Mouse (Mus musculus): ENCODE measurements at regions not wholly inside any gene's neighbourhood (a gene's known extent, or its start where the extent isn't known, plus 50 kb on each side); places are given as distances from the start of the nearest gene placed in this dataset.

DNA sequence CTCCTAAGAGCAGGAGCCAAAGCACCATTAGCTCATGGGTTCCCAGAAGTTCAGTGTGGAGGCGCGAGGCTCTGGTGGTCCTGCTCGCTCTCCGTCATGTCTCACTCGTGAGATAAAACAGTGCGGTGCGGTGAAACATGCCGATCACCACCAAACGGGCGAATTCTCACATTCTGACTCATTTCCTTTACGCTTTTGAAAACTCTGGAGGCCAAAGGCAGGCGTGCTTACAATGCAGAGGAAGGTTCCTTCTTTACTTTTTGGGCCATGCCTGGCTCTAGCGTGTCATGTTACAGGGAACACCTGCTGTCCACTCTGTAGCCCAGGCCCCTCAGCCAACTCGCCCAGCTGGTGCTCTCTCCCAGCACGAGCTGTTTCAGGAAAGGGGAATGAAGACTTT lies 225.4 kb downstream of the Icos start:
- WGBS = 4% methylated on average over 15 of the region's 15 CpGs
- Histone ChIP-seq H3K27ac (ENCODE audit: low read length) (no peak overlapping the region), H3K4me3 (ENCODE audit: low read depth, low read length) (no peak overlapping the region), H3K36me3 (ENCODE audit: insufficient read depth, low read length) (no peaks in the 10 kb centered on the region), H3K27me3 (replicated peaks; ENCODE audit: insufficient read depth, low read length) (no peaks in the 10 kb centered on the region), H3K9me3 (ENCODE audit: low read length) (no peaks in the 10 kb centered on the region), H3K4me2 (replicated peaks; ENCODE audit: low read depth, low read length) (peak overlapping the region; percentile 19), H3K9ac (replicated peaks; ENCODE audit: low read depth) (no peak overlapping the region), H3K4me1 (ENCODE audit: insufficient read depth, low read depth, low read length) (no peaks in the 10 kb centered on the region)
- DNase-seq (ENCODE audit: low spot score) (peak; percentile 68), ATAC-seq (peak; percentile 82)
- TF ChIP-seq CTCF (IDR thresholded peaks at IDR 0.05) (no peak), EP300 (IDR thresholded peaks at IDR 0.05) (no peak)

DNA sequence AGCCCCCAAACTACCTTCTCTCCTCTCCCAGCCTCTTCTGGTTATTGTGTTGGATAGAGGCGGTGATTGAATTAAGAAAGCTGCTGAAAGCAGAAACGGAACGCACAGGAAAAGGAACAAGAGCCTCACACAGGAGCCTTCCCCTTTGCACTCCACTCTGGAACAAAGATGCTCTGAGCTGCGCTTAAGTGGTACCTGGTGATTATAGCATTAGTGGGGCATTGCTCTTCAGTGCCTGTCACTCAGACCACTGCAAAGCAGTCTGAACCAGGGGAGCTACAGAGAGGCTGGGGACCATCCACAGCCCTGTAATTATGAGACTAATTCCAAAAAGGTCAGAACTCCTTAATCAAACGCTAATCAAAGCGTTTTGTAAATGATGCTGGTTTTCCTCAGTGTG lies 225.9 kb downstream of the Icos start:
- Histone ChIP-seq H3K27me3 (replicated peaks; ENCODE audit: insufficient read depth, low read length) (no peaks in the 10 kb centered on the region), H3K4me3 (ENCODE audit: low read depth, low read length) (no peak overlapping the region), H3K4me1 (ENCODE audit: insufficient read depth, low read depth, low read length) (no peaks in the 10 kb centered on the region), H3K9me3 (ENCODE audit: low read length) (no peaks in the 10 kb centered on the region), H3K27ac (ENCODE audit: low read length) (no peak overlapping the region), H3K4me2 (replicated peaks; ENCODE audit: low read depth, low read length) (peak overlapping the region; percentile 19; the same call in 1 of the 2 replicates), H3K9ac (replicated peaks; ENCODE audit: low read depth) (no peak overlapping the region), H3K36me3 (ENCODE audit: insufficient read depth, low read length) (no peaks in the 10 kb centered on the region)
- no peak for ATAC-seq
- DNase-seq (ENCODE audit: low spot score) = no peak
- TF ChIP-seq CTCF (IDR thresholded peaks at IDR 0.05) = no peak
- no peak for TF ChIP-seq EP300 (IDR thresholded peaks at IDR 0.05)
- 20% methylated on average over 6 of the region's 6 CpGs for WGBS

DNA sequence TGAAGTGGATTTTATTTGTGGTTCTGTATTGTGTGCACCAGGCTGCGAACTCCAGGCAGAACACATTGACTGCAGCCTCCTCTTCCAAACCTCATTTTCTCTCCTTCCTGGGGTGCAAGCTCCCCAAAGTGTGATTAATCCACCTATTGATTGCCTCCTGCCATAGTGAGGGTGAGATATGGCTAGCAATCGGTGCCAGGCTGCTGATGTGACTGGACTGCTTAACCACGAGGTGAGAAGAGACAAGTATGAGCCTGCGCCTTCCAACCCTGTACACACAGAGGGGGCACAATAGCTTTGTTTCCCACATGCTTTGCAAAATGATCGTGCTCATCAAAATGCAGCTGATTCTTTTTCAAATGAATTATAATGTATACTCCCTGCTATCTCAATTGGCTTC lies 227.4 kb downstream of the Icos start:
- H3K36me3 ChIP-seq (ENCODE audit: insufficient read depth, low read length) = no peaks in the 10 kb centered on the region
- 74% methylated on average over 5 of the region's 5 CpGs for WGBS
- no peaks in the 10 kb centered on the region for H3K4me1 ChIP-seq (ENCODE audit: insufficient read depth, low read depth, low read length)
- ATAC-seq = no peak
- H3K9me3 ChIP-seq (ENCODE audit: low read length) = no peaks in the 10 kb centered on the region
- H3K4me2 ChIP-seq (replicated peaks; ENCODE audit: low read depth, low read length) = no peak overlapping the region
- H3K4me3 ChIP-seq (ENCODE audit: low read depth, low read length) = no peak overlapping the region
- TF ChIP-seq CTCF (IDR thresholded peaks at IDR 0.05) = no peak
- TF ChIP-seq EP300 (IDR thresholded peaks at IDR 0.05) = no peak
- H3K27me3 ChIP-seq (replicated peaks; ENCODE audit: insufficient read depth, low read length) = no peaks in the 10 kb centered on the region
- no peak overlapping the region for H3K9ac ChIP-seq (replicated peaks; ENCODE audit: low read depth)
- no peak for DNase-seq (ENCODE audit: low spot score)
- no peak overlapping the region for H3K27ac ChIP-seq (ENCODE audit: low read length)

DNA sequence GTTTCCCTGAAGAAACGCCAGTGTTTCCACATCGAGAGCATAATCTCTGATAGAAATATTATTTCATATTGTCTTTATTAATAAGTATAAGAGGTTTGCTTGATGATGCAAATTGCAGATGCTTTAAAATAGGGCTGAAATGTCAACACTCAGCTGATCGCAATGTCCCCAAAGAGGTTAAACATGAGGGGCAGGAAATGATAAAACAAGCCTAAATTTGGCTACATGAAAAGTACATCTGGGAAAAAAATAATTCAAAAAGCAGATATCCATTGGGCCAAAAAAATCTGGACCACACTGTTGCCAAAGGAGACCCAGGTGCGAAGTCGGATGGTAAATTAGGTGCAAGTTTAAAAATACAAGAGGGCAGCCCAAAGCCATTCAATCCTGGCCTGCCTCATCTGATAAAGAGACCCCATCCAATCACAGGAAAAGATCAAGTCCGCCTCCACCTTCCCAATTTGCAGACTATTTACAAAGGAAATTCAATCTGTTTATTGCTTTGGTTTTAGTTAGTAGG lies 229.2 kb downstream of the Icos start:
- Histone ChIP-seq H3K36me3 (ENCODE audit: insufficient read depth, low read length) (no peaks in the 10 kb centered on the region), H3K27me3 (replicated peaks; ENCODE audit: insufficient read depth, low read length) (no peaks in the 10 kb centered on the region), H3K9me3 (ENCODE audit: low read length) (no peaks in the 10 kb centered on the region), H3K27ac (ENCODE audit: low read length) (no peak overlapping the region), H3K4me3 (ENCODE audit: low read depth, low read length) (no peak overlapping the region), H3K4me1 (ENCODE audit: insufficient read depth, low read depth, low read length) (no peaks in the 10 kb centered on the region), H3K4me2 (replicated peaks; ENCODE audit: low read depth, low read length) (no peak overlapping the region), H3K9ac (replicated peaks; ENCODE audit: low read depth) (no peak overlapping the region)
- TF ChIP-seq EP300 (IDR thresholded peaks at IDR 0.05) = no peak
- no peak for TF ChIP-seq CTCF (IDR thresholded peaks at IDR 0.05)
- ATAC-seq (no peak), DNase-seq (ENCODE audit: low spot score) (no peak)
- WGBS = 81% methylated on average over 6 of the region's 6 CpGs

DNA sequence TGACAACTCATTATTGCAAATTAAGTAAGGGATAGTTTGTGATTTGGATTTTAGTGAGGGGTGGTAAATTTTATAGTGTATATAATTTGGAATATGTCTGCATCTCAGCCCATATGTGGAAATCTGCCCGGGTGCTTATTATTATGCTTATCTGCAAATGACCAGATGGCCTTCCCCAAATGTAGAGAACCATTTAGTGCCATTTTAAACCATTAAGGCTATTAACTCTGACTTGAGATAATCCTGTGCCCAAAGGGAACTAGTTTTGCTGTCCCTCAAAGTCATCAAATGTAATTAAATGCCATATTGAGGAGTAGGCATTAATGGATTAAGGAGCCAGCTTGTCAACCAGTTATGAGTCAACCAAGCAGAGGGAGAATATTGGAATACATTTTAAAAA lies 230.7 kb downstream of the Icos start:
- H3K36me3 ChIP-seq (ENCODE audit: insufficient read depth, low read length) = no peaks in the 10 kb centered on the region
- no peak for ATAC-seq
- no peak overlapping the region for H3K27ac ChIP-seq (ENCODE audit: low read length)
- no peaks in the 10 kb centered on the region for H3K9me3 ChIP-seq (ENCODE audit: low read length)
- H3K4me3 ChIP-seq (ENCODE audit: low read depth, low read length) = no peak overlapping the region
- H3K9ac ChIP-seq (replicated peaks; ENCODE audit: low read depth) = no peak overlapping the region
- no peaks in the 10 kb centered on the region for H3K4me1 ChIP-seq (ENCODE audit: insufficient read depth, low read depth, low read length)
- 89% methylated on average over 1 of the region's 1 CpGs for WGBS
- DNase-seq (ENCODE audit: low spot score) = no peak
- H3K27me3 ChIP-seq (replicated peaks; ENCODE audit: insufficient read depth, low read length) = no peaks in the 10 kb centered on the region
- H3K4me2 ChIP-seq (replicated peaks; ENCODE audit: low read depth, low read length) = no peak overlapping the region
- TF ChIP-seq CTCF (IDR thresholded peaks at IDR 0.05) (no peak), EP300 (IDR thresholded peaks at IDR 0.05) (no peak)

DNA sequence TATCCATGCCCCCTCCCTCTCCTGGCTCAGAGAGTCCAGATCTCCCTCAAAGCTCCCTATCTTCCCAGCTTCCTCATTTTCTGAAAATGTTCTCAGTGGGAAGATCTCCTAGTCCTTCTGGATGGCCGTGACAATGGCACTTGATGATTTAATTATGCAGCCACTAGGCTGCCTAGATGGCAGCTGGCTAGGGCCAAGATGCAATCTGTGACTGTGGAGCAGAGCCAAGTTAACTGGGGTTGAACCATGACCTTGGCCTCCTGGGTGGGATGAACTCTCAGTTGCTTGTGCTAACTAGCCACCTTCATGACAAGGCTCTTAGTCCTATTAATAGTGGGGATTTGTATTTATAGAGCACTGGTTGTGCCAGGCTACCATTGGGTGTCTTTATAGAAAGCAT lies 243.4 kb downstream of the Icos start:
- no peaks in the 10 kb centered on the region for H3K27me3 ChIP-seq (replicated peaks; ENCODE audit: insufficient read depth, low read length)
- no peak overlapping the region for H3K27ac ChIP-seq (ENCODE audit: low read length)
- WGBS = 56% methylated on average over 1 of the region's 1 CpGs

DNA sequence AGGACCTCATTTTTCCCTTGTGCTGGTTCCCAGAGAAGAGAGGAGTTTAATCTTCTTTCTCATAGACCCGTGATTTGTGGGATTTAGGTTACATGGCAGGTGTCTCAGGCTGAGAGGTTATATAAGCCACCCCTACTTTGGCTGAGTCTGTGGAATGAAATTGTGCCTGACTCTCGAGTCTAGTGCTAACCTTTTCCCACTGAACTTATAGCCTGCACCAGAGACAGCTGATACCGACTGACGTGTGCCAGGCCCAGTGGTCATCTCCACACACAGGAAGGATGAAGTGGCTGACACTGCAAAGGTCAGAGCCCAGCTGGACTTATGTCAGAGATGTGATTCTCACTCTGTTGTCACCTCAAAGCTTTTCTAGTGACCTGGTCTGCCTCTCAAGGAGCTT lies 251.2 kb downstream of the Icos start:
- Histone ChIP-seq H3K27ac (ENCODE audit: low read length) (no peak overlapping the region), H3K4me2 (replicated peaks; ENCODE audit: low read depth, low read length) (no peak overlapping the region), H3K4me3 (ENCODE audit: low read depth, low read length) (no peak overlapping the region), H3K27me3 (replicated peaks; ENCODE audit: insufficient read depth, low read length) (no peaks in the 10 kb centered on the region), H3K9me3 (ENCODE audit: low read length) (no peaks in the 10 kb centered on the region), H3K9ac (replicated peaks; ENCODE audit: low read depth) (no peak overlapping the region), H3K36me3 (ENCODE audit: insufficient read depth, low read length) (no peaks in the 10 kb centered on the region), H3K4me1 (ENCODE audit: insufficient read depth, low read depth, low read length) (no peaks in the 10 kb centered on the region)
- DNase-seq (ENCODE audit: low spot score) (no peak), ATAC-seq (no peak)
- 51% methylated on average over 4 of the region's 4 CpGs for WGBS
- TF ChIP-seq EP300 (IDR thresholded peaks at IDR 0.05) (no peak), CTCF (IDR thresholded peaks at IDR 0.05) (no peak)

More for the DNA sequence above, 243.4 kb downstream of the Icos start:
- Histone ChIP-seq H3K36me3 (ENCODE audit: insufficient read depth, low read length) (no peaks in the 10 kb centered on the region), H3K9me3 (ENCODE audit: low read length) (no peaks in the 10 kb centered on the region), H3K9ac (replicated peaks; ENCODE audit: low read depth) (no peak overlapping the region), H3K4me1 (ENCODE audit: insufficient read depth, low read depth, low read length) (no peaks in the 10 kb centered on the region), H3K4me2 (replicated peaks; ENCODE audit: low read depth, low read length) (no peak overlapping the region), H3K4me3 (ENCODE audit: low read depth, low read length) (no peak overlapping the region)
- TF ChIP-seq EP300 (IDR thresholded peaks at IDR 0.05) (no peak), CTCF (IDR thresholded peaks at IDR 0.05) (no peak)
- no peak for DNase-seq (ENCODE audit: low spot score)
- no peak for ATAC-seq

Data from lung, postnatal 0 days (tissue).